Mouse (Mus musculus): Measurements from ENCODE around the gene Dpm3. TPM values are rescaled to one million over a fixed set of nuclear protein-coding genes. Genes with fewer than 3 reads are reported as not detected.

Gene Dpm3
- total RNA-seq, 2 experiments from 2014 or later, result 54.0 to 59.7 TPM

DNA sequence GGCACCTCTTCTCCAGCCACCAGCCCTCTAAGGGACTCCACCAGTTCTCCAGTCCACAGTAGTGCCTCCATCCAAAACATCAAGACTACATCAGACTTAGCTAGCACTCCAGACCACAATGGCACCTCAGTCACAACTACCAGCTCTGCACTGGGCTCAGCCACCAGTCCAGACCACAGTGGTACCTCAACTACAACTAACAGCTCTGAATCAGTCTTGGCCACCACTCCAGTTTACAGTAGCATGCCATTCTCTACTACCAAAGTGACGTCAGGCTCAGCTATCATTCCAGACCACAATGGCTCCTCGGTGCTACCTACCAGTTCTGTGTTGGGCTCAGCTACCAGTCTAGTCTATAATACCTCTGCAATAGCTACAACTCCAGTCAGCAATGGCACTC is 28.6 kb upstream of the Dpm3 start:
- DNase-seq, result no peak
- intact Hi-C loops (cut with DNase I), result no loop called here

DNA sequence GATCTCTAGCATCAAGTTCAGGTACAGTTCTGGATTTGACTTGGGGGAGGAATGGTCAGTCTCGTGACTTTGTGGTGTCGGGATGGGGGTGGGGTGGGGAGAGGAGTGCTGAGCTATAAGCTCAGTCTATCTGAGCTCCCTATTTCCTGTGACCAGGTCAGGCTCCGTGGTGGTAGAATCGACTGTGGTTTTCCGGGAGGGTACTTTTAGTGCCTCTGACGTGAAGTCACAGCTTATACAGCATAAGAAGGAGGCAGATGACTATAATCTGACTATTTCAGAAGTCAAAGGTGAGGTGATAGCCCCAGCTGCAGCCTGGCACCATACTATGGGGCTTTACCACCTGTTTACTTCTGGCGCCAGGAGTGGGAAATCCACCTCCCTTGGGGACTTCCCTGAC is 27.8 kb upstream of the Dpm3 start:
- DNase-seq, result no peak
- intact Hi-C loops (cut with DNase I), result no loop called here

GRCm38 (mm10) chr3:89231772-89232275 is 27.3 kb upstream of the Dpm3 start:
- no peak for DNase-seq
- intact Hi-C loops (cut with DNase I), result no loop called here

- DNase-seq, result no peak
- intact Hi-C loops (cut with DNase I), result no loop called here
Measured at GRCm38 (mm10) chr3:89232614-89233013, 26.5 kb upstream of the Dpm3 start.

GRCm38 (mm10) chr3:89233562-89234110 is 25.5 kb upstream of the Dpm3 start:
- intact Hi-C loops (cut with DNase I), result no loop called here
- DNase-seq, result no peak

DNA sequence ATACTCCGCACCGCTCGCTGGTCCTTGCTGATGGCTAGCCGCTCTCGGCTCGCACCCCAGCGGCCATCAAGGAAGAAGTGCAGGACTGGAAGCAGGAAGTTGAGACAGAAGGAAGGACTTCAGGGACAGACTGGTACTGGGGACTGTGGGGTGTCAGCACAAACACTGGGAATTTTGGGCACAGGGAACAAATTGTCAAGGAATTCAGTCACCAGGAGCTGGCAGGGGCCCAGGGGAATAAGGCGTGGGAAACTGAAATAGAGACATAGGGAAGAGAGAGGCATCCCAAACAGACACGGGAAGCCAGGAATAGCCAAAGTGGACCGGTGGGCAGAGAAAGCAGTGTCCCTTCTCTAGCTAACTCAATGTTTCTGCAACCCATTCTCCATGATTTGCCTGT is 22.6 kb upstream of the Dpm3 start:
- DNase-seq, result no peak
- intact Hi-C loops (cut with DNase I), result no loop called here

GRCm38 (mm10) chr3:89237682-89238081 is 21.5 kb upstream of the Dpm3 start:
- no peak for DNase-seq
- intact Hi-C loops (cut with DNase I), result no loop called here

DNA sequence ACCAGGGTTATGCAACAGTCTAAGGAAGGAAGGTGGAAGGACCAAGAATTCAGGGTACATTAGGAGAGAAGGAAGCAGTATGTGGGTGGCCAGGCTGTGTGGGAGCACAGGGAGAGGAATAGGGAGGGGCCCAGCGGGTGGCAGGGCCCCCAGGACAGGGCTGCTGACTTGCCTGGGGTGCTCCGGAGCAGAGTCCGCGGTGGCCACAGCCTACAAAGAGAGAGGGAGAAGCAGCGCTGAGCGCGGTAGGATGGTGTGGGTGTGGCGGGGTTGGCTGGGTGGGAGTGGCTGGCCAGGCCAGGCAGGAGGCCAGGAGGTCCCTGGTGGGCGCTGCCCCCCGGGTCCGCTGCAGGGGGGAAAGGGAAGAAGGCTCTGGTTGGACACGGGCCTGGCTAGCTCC is 20.7 kb upstream of the Dpm3 start:
- no peak for DNase-seq
- intact Hi-C loops (cut with DNase I), result no loop called here

- intact Hi-C loops (cut with DNase I), result no loop called here
- peak; percentile 73 for DNase-seq
Measured at GRCm38 (mm10) chr3:89242331-89242895, 16.7 kb upstream of the Dpm3 start.

DNA sequence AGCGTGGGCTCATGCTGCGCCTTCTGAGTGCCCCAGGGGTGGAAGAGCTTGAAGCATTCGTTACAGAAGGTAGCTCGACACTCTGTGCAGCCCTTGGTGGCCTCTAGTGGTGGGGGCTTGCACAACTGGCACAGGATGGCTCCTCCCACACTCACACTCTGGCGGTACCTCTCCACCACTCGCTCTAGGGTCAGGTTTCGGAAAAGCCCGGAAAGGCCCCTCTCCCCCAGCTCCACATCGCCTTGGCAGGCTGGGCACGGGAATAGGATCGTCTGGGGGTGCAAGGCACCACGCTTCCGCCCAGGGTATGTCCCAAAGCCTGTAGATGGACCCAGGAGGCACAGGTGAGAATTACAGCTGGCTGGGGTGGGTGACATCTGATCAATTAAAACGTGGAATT is 15.5 kb upstream of the Dpm3 start:
- DNase-seq, result peak; percentile 42
- intact Hi-C loops (cut with DNase I), result no loop called here

DNA sequence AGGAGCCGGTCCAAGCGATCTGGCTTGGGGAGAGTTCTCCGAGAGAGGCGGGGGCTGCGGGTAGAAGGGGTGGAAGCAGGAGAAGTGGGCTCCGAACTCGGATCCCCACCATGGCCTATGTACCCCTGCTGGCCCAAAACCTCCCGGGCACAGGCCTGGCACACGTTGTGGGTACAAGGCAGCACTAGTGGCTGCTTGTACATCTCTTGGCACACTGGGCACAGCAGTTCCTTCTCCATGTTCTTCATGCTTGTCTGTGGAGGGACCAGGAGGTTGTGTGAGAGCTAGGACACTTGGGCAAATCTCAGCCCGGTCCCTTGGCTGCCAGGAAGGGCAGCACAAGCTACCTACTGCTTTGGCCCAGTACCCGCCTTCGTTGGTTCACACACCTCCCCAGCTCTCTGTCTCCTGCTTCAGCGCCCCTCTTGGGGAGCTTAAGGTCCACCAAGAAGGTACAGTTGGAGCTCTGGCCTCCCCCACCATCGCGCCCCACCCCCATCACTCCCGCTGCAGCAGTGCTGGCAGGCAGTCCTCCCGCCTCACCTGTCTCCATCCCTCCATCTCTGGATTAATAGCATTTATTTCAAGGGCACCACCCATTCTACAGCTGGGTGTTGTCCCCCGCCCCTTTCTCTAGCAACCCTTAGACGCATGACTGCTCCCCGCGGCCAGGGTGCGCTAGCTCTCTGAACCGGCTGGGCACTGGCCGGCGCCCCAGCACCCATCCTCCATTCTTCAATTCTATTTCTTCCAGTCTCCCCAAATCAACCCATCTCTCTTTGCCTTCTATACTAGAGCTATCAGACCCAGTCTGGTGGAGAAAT is 14.8 kb upstream of the Dpm3 start:
- intact Hi-C loops (cut with DNase I), result no loop called here
- peak; percentile 58 for DNase-seq

DNA sequence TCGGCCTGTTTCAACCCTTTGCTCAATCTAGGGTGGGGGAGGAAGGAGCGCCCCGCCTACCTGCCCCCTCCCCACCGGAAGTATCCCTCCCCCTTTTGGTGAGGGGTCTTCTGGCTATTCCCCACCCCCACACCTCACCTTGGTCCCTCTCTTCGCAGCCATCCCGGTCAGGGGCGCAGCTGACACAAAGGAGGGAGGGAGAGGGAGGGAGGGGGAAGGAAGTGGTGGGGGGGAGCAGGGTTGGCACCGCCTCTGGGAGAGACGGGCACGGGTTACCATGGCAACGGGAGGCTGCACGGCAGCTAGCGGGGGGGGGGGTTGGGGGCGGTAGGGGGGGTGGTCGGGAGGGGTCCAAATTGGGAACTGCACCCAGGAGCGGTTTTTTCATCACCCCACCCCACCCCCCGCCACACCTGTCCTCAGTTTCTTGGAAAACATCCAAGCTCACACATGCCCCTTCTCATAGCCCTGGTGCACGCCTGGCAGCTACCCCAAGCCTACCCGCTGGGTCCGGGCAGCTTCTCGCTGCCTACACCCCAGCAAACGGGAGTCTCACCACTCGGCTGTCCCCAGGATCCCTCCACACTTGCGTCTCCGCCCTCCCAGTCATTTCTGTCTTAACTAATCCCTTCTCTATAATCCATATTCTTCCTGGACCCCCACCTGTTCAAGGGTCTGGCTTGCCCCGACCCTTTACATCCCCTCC is 14.0 kb upstream of the Dpm3 start:
- intact Hi-C loops (cut with DNase I), result loop anchor here (5.0 kb wide), 1 partner anchor 37 kb away; the partner anchor contains the start of gene Efna1
- peak; percentile 93 for DNase-seq

DNA sequence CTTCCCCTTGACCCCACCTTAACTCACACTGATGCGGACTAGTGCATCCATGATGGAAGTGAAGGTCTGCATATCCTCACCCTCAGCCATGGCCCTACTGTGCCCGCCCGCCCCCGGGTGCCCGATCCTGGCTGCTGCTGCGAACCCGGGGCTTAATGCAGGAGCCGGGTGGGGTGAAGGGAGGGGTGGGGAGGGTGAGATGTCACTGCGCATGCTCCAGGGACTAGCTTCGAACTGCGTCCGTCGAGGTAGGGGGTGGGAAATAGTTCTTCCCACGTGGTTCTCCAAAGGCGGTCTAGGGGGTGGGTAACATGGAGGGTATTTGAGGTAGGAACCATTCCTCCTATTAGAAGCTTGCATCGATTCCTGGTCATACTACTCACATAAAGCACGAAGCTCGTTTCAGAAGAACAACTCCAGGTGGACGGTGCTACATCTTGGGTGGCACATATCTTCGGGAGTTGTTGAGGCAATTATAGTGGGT is 13.4 kb upstream of the Dpm3 start, which contains the start of gene Krtcap2:
Gene Krtcap2 (plus strand): TSS at position 279 of the 484 bp plus-strand sequence.
- intact Hi-C loops (cut with DNase I), result loop anchor here (5.0 kb wide), 1 partner anchor 37 kb away; the partner anchor contains the start of gene Efna1
- DNase-seq, result peak; percentile 77

DNA sequence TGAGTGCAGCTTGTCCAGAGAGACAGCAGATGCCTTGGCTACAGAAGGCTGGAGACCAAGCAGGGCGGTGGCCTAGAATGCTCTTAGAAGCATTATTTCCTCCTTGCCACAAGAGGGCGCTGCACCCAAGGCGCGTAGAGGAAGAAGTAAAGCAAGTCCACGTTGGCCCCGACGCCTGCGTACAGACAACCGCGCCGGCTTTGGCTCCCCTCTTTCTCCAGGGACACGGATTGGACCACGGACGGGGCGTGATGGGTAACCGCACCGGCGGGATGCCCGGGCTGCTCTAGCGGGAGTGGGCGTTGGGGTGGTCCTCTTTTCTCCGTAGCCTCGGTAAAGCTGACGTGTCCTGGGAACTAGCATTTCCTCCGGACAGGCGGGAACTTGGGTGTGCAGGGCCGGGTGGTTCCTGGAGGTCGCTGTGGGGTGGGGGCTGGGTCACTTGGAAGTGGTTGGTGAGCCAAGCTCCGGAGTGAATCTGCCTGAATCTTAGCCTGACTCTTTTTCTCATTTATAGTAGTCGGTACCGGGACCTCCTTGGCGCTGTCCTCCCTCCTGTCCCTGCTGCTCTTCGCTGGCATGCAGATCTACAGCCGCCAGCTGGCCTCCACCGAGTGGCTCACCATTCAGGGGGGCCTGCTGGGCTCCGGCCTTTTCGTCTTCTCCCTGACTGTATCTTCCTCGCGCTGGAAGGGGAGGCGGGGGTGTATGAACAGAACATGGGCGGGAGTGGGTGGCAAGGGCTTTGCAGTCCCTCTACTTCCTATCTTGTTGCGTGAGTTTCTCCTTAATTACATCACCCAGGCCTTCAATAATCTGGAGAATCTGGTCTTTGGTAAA is 12.7 kb upstream of the Dpm3 start, which contains the start of gene Trim46:
Gene Trim46 (minus strand): TSS at position 49 of the 840 bp plus-strand sequence.
- peak; percentile 95 for DNase-seq
- intact Hi-C loops (cut with DNase I), result loop anchor here (5.0 kb wide), 1 partner anchor 36 kb away; the partner anchor contains the start of gene Efna1

- no peak for DNase-seq
- intact Hi-C loops (cut with DNase I), result loop anchor here (5.0 kb wide), 1 partner anchor 35 kb away; the partner anchor contains the start of gene Efna1
Measured at GRCm38 (mm10) chr3:89247466-89247865, 11.7 kb upstream of the Dpm3 start.

DNA sequence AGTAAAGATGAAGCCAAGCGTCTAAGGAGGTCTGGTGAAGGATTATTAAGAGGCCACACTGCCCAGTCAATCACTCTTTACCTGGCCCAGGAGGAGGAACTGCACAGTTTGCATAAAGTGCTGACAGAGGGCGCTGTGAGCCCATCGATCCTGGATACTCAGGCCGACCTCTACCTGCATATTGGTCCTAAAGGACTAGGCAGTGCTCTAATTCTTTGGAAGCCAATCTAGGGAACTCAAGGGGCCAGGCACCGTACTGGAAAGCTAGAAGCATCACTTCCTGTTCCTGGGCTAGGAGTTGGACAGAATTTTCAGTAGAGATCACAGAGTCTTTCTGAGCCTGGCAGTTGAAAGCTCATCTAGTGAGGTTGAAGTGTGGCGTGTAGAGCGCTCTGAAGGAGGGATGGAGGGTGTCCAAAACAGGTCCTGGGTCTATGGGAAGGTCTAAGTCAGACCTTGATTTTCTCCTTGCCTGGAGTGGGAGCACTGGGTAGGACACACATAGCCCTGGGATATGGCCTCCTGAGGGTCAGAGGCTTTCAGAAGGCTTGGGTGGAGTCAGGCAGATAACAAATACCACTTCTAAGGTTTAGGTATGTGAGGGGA is 8.6 kb upstream of the Dpm3 start:
- DNase-seq, result peak; percentile 57
- intact Hi-C loops (cut with DNase I), result no loop called here

DNA sequence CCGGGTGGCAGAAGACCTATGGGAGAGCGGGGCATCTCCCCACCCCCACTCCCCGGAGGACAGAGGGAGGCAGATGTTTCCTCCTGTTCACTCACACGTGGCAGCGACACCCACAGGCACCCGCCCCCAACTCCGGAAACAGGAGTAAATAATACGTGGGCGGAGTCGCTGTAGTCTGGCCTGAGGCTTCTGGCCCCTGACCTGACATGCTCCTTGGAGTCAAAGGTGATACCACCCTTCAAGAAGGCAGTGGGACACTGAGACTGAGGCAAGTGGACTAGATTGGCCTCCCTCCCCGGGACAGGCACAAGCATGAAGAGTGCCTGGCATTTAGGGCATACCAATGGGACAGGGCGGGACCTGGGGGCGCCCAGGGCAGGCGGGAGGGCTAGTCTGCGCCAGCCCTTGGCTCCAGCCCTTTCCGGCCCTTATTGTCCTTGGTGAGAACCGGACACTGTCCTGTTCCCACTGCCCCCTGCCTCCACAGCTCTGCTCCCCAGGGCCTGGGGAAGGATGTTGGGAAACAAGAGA is 7.7 kb upstream of the Dpm3 start:
- DNase-seq, result peak; percentile 18
- intact Hi-C loops (cut with DNase I), result no loop called here

- no peak for DNase-seq
- intact Hi-C loops (cut with DNase I), result no loop called here
Measured at GRCm38 (mm10) chr3:89254994-89255393, 4.2 kb upstream of the Dpm3 start.

DNA sequence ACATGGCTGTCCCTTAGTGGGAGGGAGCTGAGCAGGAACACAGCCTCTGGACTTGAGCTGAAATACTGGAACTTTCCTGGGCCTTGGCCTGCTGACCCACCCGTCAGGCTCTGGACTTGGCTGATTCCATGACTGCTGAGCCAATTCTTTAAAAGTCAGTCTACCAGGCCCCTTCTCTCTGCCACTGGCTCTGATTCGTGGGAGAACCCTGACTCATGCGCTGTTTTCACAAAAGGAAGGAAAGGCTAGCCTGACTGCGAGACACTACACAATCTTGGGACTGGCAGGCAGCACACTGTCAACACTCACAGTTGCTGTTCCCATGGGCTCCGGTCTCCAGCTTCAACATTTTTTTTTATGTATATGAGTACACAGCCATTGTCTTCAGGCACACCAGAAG is 3.0 kb upstream of the Dpm3 start:
- intact Hi-C loops (cut with DNase I), result no loop called here

More for the DNA sequence above, 3.0 kb upstream of the Dpm3 start:
- DNase-seq, result no peak
